Mouse (Mus musculus): ENCODE data around the gene Gm3417.
"Not testable (repeated sequence)": the region's sequence is repeated elsewhere in the genome, so short reads cannot be mapped to it uniquely, and the experiment has no call there.

- not testable (repeated sequence) for TF ChIP-seq POLR2A (IDR thresholded peaks at IDR 0.05; ENCODE audit: low read depth, low read length); CTCF (conservative IDR thresholded peaks at IDR 0.05; ENCODE audit: insufficient read depth, insufficient read length, low read depth, low read length)
Measured at GRCm38 (mm10) chr17:14942181-14942580, 36.4 kb downstream of the Gm3417 start.

Measured in kidney, adult 2 months (tissue).